Comparison of ENCODE assay signal across 8 mouse cellular contexts in genomic region chr10:80826151-80827062, GRCm38 (mm10). TPM values are rescaled to one million over a fixed set of nuclear protein-coding genes. Genes with fewer than 3 reads are reported as not detected.
DNase-seq lines count a peak whose midpoint lies in the region; ATAC-seq lines count a peak whose summit lies in the region.

Oaz1 (plus strand) TSS chr10:80826656.

- no peaks in the 10 kb centered on the region for H3K27me3 ChIP-seq in hindbrain, embryonic 14.5 days (ENCODE audit: control insufficient read depth, insufficient read depth, low read length)

- H3K4me2 ChIP-seq in hindbrain, embryonic 14.5 days (replicated peaks) = peak within 1 kb of the TSS; percentile 91

- H3K4me1 ChIP-seq in hindbrain, embryonic 14.5 days (replicated peaks; ENCODE audit: control insufficient read depth, insufficient read depth, low read length) = peaks cover 12% of the 10 kb centered on the region

- peak within 1 kb of the TSS; percentile 73 for H3K4me3 ChIP-seq in hindbrain, embryonic 14.5 days (replicated peaks; ENCODE audit: low read length)

- under 1% methylated on average over 72 of the region's 82 CpGs for WGBS in hindbrain, embryonic 14.5 days

- H3K9ac ChIP-seq in hindbrain, embryonic 14.5 days = peak within 1 kb of the TSS; percentile 96

- peak; percentile 97 for ATAC-seq in hindbrain, embryonic 14.5 days (ENCODE audit: low FRiP score)

- peaks cover 20% of the 10 kb centered on the region for H3K36me3 ChIP-seq in hindbrain, embryonic 14.5 days (replicated peaks; ENCODE audit: control insufficient read depth, insufficient read depth)

- H3K9me3 ChIP-seq in hindbrain, embryonic 14.5 days (ENCODE audit: control insufficient read depth, low read length) = no peaks in the 10 kb centered on the region

- H3K27ac ChIP-seq in hindbrain, embryonic 14.5 days = peak within 1 kb of the TSS; percentile 95

- DNase-seq in R1 (ENCODE audit: low read depth, low spot score) = peak; percentile 100
- peak; percentile 98 to 99 for DNase-seq in cerebellum, postnatal 25 days
- DNase-seq in frontal cortex, postnatal 25 days (ENCODE audit: low spot score in 2 of 2) = peak; percentile 97 to 98
- peak; percentile 99 for DNase-seq in hindbrain, embryonic 14.5 days (ENCODE audit: low spot score)
- peak; percentile 98 to 99 for DNase-seq in layer of hippocampus, postnatal 36 days
- peak; percentile 100 for DNase-seq in lung, postnatal 36 days
- DNase-seq in retina, postnatal 1 day = peak; percentile 100
- DNase-seq in urinary bladder, adult 18-20 months (ENCODE audit: low spot score in 2 of 2) = peak; percentile 94 to 99

RNA-seq across cellular contexts. Expression of gene Oaz1, which starts in this region (rescaled TPM):
- polyA plus RNA-seq in hindbrain, embryonic 14.5 days (2014; fragmentation: Nextera tagmentation; extraction: Ambion mirVana) = 1,195 and 1,204 TPM in 2 replicates
- 100 to 1,000 TPM; 484 to 486 TPM for total RNA-seq in layer of hippocampus, postnatal 36 days (2021)

Comparison
In these comparisons a context has a peak if more than half of its experiments do, and no peak if none do; other contexts are left out.
1. Peak in every context shown above with its lines: DNase-seq, ATAC-seq, H3K4me3 ChIP-seq and H3K27ac ChIP-seq.